Mouse (Mus musculus): ENCODE data around the gene Gm19426. TPM values are rescaled to one million over a fixed set of nuclear protein-coding genes. Genes with fewer than 3 reads are reported as not detected.

Gene Gm19426
- total RNA-seq, 4 experiments from 2014 or later = 1.7 to 4.3 (median 2.8) TPM

- DNase-seq = no peak
Measured at GRCm38 (mm10) chr2:84717357-84717756, 26.1 kb downstream of the Gm19426 start.

DNA sequence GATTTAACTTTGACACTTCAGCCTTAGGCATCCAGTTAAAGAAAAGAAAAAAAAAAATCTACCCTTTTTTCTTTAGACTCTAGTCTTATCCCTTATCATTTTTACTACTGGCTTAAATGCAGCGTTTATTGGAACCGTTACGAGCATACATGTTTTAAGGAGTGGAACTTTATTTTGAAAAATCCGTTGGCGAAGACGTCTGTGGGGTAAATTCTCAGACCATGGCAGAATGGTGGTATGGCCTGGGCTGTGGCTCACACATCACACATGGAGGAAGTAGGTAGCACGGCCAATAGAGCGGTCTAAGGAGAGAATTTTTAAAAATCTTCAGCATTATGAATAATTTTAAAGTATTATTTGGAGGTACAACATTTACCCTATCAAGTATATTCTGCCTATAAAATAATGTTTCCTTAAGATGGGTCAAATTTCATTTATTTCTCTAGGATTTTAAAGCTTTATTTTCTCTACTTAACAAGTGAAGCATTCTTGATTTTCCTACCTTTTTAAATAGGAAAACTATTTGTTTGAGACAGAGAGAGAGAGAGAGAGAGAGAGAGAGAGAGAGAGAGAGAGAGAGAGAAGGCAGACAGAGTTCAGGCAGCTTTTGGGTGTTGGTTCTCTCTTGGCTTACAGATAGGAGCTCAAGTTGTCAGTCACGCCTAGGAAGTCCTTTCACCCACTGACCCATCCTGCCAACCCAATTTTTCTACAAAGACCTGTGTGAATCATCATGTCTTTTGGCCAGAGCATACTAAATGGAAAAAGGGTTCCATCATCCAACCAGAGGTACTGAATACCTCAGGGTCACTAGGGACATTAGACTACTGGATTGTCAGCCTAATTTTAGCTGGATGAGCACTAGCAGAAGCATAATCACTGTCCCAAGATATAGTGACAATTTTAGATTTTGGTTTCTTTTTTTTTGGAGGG, 26.8 kb downstream of the Gm19426 start:
- no peak for DNase-seq

- DNase-seq = peak; percentile 89
Measured at GRCm38 (mm10) chr2:84715562-84716361, 27.7 kb downstream of the Gm19426 start.

- DNase-seq = peak; percentile 98
Measured at GRCm38 (mm10) chr2:84714811-84715561, 28.5 kb downstream of the Gm19426 start, which contains the start of gene Zdhhc5. Gene Zdhhc5, minus strand, starts transcription at chr2:84715180.

DNA sequence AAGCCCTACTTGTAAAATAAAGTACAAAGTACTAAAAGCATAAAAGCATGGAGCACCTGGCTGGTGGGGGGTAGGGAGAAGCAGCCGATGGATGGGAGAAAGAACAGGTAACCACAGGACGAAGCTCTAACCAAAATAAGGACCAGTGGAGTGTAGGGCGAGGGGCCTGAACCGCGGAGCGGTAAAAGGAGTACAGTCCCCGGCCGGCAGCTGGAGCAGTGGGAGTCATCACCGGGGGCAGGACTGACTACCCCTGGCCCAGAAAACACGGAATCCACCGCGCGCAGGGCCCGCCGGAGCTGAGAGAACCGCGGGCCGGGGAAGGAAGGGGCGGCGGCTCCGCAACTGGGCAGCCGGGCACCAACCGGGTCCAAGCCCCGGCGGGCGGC, 29.0 kb downstream of the Gm19426 start:
- DNase-seq = no peak

GRCm38 (mm10) chr2:84711898-84712297, 31.6 kb downstream of the Gm19426 start:
- no peak for DNase-seq

DNA sequence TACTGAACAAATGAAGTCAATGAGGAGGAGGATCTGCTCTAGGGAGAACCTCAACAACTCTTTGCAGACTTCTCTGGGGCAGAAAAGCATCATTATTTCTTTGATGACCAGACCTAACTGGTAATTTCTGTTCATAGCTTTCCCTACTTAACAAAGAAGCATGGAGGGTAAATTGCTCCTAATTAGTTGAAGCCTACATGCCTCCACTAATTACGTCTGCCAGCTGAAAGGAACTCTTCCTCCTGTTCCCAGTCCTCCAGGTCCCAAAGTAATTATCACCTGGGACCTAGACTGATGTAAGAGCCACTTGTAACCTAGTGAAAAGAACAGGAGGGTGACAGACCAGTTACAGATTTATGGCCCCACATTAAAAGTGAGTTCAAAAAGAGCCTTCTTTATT, 35.9 kb downstream of the Gm19426 start:
- no peak for DNase-seq

DNA sequence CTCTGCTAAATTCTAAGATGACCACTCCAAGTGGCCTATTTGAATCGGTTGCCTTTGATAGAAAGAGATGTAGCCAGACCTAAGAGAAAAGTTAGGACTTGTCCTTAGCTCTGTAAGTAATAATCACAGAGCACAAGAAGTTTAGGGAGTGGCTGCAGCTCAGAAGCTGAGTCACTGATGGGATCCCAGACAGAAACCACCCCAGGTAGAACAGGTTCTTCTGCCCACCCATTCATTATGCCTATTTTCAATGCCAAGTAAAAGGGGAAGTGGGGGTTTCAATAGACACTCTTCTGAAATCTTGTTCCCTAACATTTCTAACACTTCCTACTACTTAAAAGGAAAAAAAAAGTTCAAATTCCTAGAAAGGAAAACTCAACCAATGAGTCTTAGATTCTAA, 38.2 kb downstream of the Gm19426 start:
- no peak for DNase-seq

GRCm38 (mm10) chr2:84704329-84704728, 39.1 kb downstream of the Gm19426 start:
- DNase-seq = no peak

GRCm38 (mm10) chr2:84703497-84703896, 40.0 kb downstream of the Gm19426 start:
- DNase-seq = no peak

GRCm38 (mm10) chr2:84695007-84695695, 48.3 kb downstream of the Gm19426 start:
- no peak for DNase-seq

Small RNA genes within 50 kb of the gene (microRNA-seq; reads per million reads assigned to microRNA genes)
- 3,087 to 3,839 reads per million in 2 experiments for gene Mir130a

Other genes starting within 250 kb of the Gm19426 start
- 100 to 1,000 TPM; 125 to 161 (median 155) TPM for gene Ctnnd1, start 92.9 kb downstream of the Gm19426 start, total RNA-seq (2022)
- gene Btbd18, start 84.6 kb downstream of the Gm19426 start, total RNA-seq (2022) = under 1 TPM in 2 of 4 experiments, not detected in 2; 0.10 to 0.12 TPM
- 10 to 100 TPM; 31.8 to 49.5 (median 35.8) TPM for gene Selenoh, start 72.9 kb downstream of the Gm19426 start, total RNA-seq (2022)
- gene Gm28635, start 65.6 kb downstream of the Gm19426 start, total RNA-seq (2022) = not detected
- gene Med19, start 65.3 kb downstream of the Gm19426 start, total RNA-seq (2022) = 10 to 100 TPM; 21.1 to 30.7 (median 26.0) TPM
- 100 to 1,000 TPM; 161 to 203 (median 188) TPM for gene Tmx2, start 64.5 kb downstream of the Gm19426 start, total RNA-seq (2022)
- 10 to 100 TPM; 58.8 to 72.1 (median 62.7) TPM for gene Zdhhc5, start 28.5 kb downstream of the Gm19426 start, total RNA-seq (2022)
- 10 to 100 TPM; 12.6 to 15.2 (median 14.3) TPM for gene Clp1, start 16.3 kb downstream of the Gm19426 start, total RNA-seq (2022)
- 10 to 100 TPM in 2 of 4 experiments, 1 to 10 TPM in 2; 4.5 to 11.8 (median 9.7) TPM for gene Ypel4, start 9.6 kb downstream of the Gm19426 start, total RNA-seq (2022)
- 100 to 1,000 TPM in 1 of 4 experiments, 10 to 100 TPM in 3; 80.5 to 116 (median 91.7) TPM for gene Serping1, start 31.8 kb upstream of the Gm19426 start, total RNA-seq (2022)
- gene Ube2l6, start 55.2 kb upstream of the Gm19426 start, total RNA-seq (2022) = 10 to 100 TPM; 13.3 to 20.7 (median 15.2) TPM
- not detected for gene Smtnl1, start 79.0 kb upstream of the Gm19426 start, total RNA-seq (2022)
- gene Timm10, start 83.3 kb upstream of the Gm19426 start, total RNA-seq (2022) = 10 to 100 TPM; 28.2 to 43.5 (median 39.5) TPM
- gene Slc43a1, start 95.2 kb upstream of the Gm19426 start, total RNA-seq (2022) = 1 to 10 TPM; 3.0 to 7.5 (median 5.5) TPM
- gene Rtn4rl2, start 143.1 kb upstream of the Gm19426 start, total RNA-seq (2022) = 1 to 10 TPM; 1.2 to 1.8 (median 1.6) TPM
- gene Slc43a3, start 192.9 kb upstream of the Gm19426 start, total RNA-seq (2022) = 10 to 100 TPM; 63.1 to 81.5 (median 75.7) TPM
- not detected for gene Prg2, start 236.8 kb upstream of the Gm19426 start, total RNA-seq (2022)
- not detected for gene Prg3, start 244.6 kb upstream of the Gm19426 start, total RNA-seq (2022)